Mouse (Mus musculus) small intestine, adult 2 months (tissue): ENCODE data around the gene Dpy19l1.

Experiments used
- CTCF ChIP-seq: fragments of 200-500 bp; IDR thresholded peaks from 2 replicates; pipeline ENCODE4 v1.5.1; 2012; ENCODE audit warnings: low read depth, mild to moderate bottlenecking, control low read depth, inconsistent platforms, low read length, moderate library complexity, mixed read lengths; ENCODE audit not compliant: insufficient replicate concordance, insufficient read length; ENCODE audit errors: extremely low read depth
- POLR2A ChIP-seq: fragments of 200-500 bp; IDR thresholded peaks from 2 replicates; pipeline ENCODE4 v1.6.1; 2012; ENCODE audit warnings: low read depth, mild to moderate bottlenecking, control low read depth, inconsistent platforms, low read length, moderate library complexity

GRCm38 (mm10) chr9:24511371-24512120 is 8.6 kb upstream of the Dpy19l1 start:
- TF ChIP-seq CTCF (no peak), POLR2A (no peak)
